Mouse (Mus musculus): Measurements from ENCODE around the gene A3galt2. TPM values are rescaled to one million over a fixed set of nuclear protein-coding genes. Genes with fewer than 3 reads are reported as not detected.

The A3galt2 gene
- polyA plus RNA-seq, 1 experiment, result not detected

DNA sequence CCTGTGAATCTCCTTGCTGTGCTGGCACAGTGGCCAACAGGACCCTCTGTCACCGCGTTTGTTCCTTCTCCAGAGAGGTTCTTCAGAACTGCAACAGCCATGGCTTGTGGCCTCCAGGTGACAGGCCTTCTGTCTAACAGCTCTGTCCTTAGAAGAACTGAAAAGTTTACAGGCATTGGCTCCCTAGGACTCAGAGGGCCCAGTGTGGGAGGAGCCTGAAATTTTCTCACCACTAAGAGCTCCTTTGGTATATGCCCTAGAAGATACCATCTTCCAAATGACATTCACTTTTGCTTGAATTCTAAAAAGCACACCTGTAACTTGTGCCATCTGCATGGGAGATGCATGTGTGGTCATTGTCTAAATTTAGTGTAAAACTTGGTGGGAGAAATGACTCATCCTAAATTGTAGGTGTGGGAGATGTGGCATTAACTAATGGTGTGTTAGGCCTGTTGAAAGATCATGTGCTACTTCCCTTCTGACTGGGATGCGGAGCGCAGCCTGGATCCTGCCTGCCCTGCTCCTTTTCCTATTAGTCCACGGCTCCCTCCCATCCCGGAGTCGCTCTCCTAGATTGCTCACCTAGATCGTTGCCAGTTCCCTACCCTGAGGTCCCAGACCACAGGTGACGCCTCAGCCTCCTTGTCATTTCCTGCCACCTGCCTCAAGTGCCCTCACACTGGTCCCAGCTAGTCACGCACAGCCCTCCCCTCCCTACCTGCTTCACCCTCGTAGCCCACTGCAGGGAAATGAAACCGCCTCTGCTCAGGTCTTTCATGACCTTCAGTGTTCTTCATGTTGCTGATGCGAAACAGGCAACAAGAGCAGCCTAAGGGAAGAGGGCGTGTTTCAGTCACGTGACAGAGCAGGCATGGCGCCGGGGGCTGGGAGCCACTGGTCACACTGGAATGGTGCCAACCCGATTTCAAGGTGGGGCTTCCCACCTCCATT, 20.2 kb upstream of the A3galt2 start:
- H3K9me3 ChIP-seq, result no peaks in the 10 kb centered on the region
- H3K4me3 ChIP-seq (replicated peaks), result peak overlapping the region; percentile 21
- peaks cover 80% of the 10 kb centered on the region for H3K36me3 ChIP-seq (replicated peaks; ENCODE audit: low read length)
- H3K4me1 ChIP-seq, result peaks cover 32% of the 10 kb centered on the region
- TF ChIP-seq FLI1 (IDR thresholded peaks at IDR 0.05; ENCODE audit: low read length), result no peak
- no peak for TF ChIP-seq GATA1 (IDR thresholded peaks at IDR 0.05; ENCODE audit: borderline replicate concordance, low read length)
- H3K27me3 ChIP-seq (replicated peaks), result no peaks in the 10 kb centered on the region

DNA sequence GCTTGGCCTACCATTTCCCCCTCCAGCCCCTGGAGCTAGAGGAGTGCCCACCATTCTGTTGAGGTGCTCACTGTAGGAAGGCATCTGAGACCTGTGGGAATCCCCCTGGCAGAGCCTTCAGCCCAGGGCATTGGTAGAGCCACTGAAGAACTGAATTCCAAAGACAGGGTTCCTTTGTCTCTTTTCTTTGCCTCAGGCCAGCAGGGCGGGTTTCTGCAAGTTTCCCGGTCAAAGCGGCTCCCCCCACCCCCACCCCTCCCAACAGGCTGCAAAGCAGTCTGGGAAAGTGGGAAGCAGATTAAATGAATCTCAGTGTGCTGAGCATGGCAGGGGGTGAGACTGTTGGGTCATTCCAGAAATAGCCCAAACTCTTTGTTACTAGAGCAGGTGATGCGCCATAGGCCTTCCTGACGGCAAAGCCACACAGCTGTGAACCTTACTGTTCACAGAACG, 18.0 kb upstream of the A3galt2 start:
- Histone ChIP-seq H3K4me1 (peaks cover 34% of the 10 kb centered on the region), H3K36me3 (replicated peaks; ENCODE audit: low read length) (peaks cover 82% of the 10 kb centered on the region), H3K27me3 (replicated peaks) (no peaks in the 10 kb centered on the region), H3K4me3 (replicated peaks) (no peak overlapping the region), H3K9me3 (no peaks in the 10 kb centered on the region)
- TF ChIP-seq FLI1 (IDR thresholded peaks at IDR 0.05; ENCODE audit: low read length), result no peak
- TF ChIP-seq GATA1 (IDR thresholded peaks at IDR 0.05; ENCODE audit: borderline replicate concordance, low read length), result no peak

DNA sequence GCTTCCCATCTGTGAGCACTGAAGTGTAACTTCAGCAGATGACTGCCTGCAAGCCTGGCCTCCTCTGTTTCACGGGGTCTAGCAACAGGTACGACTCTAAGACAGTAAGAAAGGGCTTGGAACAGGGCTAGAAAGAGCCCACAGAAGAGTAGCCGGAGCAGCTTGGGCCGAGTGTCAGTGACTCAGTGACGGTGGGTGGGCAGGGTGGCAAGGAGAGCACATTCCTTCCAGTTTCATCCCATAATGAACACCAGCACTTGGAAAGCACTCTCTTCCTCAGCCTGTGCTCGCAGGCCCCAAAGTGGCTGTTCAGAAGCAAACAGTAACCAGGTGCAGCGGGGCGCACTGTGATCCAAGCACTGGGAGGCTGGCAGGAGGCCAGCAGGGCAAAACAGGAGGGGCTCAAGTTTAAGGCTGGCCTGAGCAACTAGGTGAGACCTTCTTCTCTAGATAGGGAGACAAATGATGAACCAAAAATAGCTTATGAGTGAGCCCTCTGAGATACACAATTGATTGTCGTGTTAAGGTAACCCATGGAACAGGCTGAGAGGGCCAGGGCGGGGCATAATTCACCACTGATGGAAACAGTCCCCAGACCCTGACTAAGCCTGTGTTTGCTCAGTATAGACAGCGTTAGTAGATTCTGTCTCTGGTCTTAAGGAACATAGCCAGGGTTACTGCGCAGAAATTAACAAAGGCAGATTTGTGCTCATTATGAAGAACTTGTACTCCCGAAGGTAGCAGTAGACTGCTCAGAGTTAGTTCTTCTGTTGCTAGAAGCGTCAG, 17.1 kb upstream of the A3galt2 start:
- no peak overlapping the region for H3K4me3 ChIP-seq (replicated peaks)
- H3K36me3 ChIP-seq (replicated peaks; ENCODE audit: low read length), result peaks cover 87% of the 10 kb centered on the region
- no peaks in the 10 kb centered on the region for H3K27me3 ChIP-seq (replicated peaks)
- peaks cover 36% of the 10 kb centered on the region for H3K4me1 ChIP-seq
- TF ChIP-seq GATA1 (IDR thresholded peaks at IDR 0.05; ENCODE audit: borderline replicate concordance, low read length), result no peak
- no peak for TF ChIP-seq FLI1 (IDR thresholded peaks at IDR 0.05; ENCODE audit: low read length)
- no peaks in the 10 kb centered on the region for H3K9me3 ChIP-seq

DNA sequence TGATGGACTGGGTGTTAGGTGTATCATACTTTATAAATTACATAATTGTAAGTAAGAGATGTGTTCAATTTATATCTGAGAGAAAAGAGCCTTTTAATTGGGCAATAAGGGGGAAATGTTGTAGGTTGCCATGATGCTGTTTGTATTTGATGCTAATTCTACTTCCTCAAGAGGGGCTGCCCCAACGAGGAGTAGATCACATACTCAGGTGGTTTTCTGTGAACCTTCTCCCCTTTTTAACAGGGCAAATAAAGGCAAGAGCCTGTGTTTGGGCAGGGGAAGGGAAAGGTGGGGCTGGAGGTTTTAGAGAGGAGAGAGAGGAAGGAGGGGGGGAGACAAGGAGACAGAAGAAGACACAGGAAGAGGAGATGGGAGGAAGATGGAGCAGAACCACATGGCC, 14.3 kb upstream of the A3galt2 start:
- TF ChIP-seq GATA1 (IDR thresholded peaks at IDR 0.05; ENCODE audit: borderline replicate concordance, low read length), result no peak
- TF ChIP-seq FLI1 (IDR thresholded peaks at IDR 0.05; ENCODE audit: low read length), result no peak
- no peaks in the 10 kb centered on the region for H3K27me3 ChIP-seq (replicated peaks)
- H3K4me1 ChIP-seq, result peaks cover 14% of the 10 kb centered on the region; the same call in 1 of the 2 replicates
- H3K36me3 ChIP-seq (replicated peaks; ENCODE audit: low read length), result peaks cover 88% of the 10 kb centered on the region
- H3K9me3 ChIP-seq, result no peaks in the 10 kb centered on the region
- H3K4me3 ChIP-seq (replicated peaks), result no peak overlapping the region

DNA sequence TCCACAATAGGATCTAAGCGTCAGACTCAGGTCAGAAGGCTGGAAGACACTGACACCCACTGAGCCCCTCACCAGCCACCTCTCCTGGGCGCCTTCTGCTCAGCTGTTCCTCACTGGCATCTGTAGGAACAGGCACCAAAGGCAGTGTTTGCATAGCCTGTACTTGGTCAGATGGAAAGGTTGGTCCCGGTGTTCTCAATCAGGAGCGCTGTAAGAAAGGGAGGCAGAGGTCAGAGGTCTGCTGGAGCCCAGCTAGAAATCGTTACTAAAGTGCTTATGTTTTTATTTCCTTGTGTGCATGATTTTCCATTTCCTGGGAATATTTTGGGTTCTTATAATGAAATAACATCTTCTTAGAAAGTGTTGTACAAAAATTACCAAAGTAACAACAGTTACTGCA, 13.3 kb upstream of the A3galt2 start:
- H3K4me1 ChIP-seq, result peaks cover 10% of the 10 kb centered on the region
- H3K27me3 ChIP-seq (replicated peaks), result no peaks in the 10 kb centered on the region
- no peaks in the 10 kb centered on the region for H3K9me3 ChIP-seq
- peaks cover 88% of the 10 kb centered on the region for H3K36me3 ChIP-seq (replicated peaks; ENCODE audit: low read length)
- H3K4me3 ChIP-seq (replicated peaks), result no peak overlapping the region
- TF ChIP-seq GATA1 (IDR thresholded peaks at IDR 0.05; ENCODE audit: borderline replicate concordance, low read length), result no peak
- no peak for TF ChIP-seq FLI1 (IDR thresholded peaks at IDR 0.05; ENCODE audit: low read length)

DNA sequence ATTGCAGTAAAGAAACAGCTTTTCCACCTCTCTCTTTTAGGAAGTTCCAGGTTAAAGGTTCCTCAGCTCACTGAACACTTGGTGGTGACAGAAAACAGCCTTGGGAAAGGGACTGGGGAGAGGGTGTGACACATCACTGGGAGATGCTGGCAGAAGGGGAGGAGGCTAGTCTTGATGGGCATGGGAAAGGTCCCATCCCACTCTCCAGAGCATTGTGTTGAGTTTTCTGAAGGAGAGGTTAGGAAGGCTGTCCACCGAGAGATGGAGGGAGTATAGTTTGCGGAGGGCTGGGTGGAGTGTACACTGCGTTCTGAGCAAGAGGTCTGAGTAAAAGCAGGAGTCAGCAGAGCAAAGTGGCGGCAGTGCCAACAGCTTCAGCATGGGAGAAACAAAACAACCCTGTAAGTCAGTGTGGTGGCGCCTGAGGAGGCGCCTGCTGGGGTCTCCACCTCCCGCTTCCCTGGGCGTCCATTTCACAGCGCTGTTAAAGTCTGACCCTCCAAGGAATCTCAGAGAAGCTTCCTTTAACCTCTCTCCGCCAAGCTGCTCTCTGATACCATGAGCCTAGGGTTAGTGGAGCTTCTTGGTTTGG, 12.7 kb upstream of the A3galt2 start:
- TF ChIP-seq FLI1 (IDR thresholded peaks at IDR 0.05; ENCODE audit: low read length) (no peak), GATA1 (IDR thresholded peaks at IDR 0.05; ENCODE audit: borderline replicate concordance, low read length) (no peak)
- H3K9me3 ChIP-seq, result no peaks in the 10 kb centered on the region
- no peak overlapping the region for H3K4me3 ChIP-seq (replicated peaks)
- H3K27me3 ChIP-seq (replicated peaks), result no peaks in the 10 kb centered on the region
- H3K4me1 ChIP-seq, result peaks cover 10% of the 10 kb centered on the region
- H3K36me3 ChIP-seq (replicated peaks; ENCODE audit: low read length), result peaks cover 88% of the 10 kb centered on the region

DNA sequence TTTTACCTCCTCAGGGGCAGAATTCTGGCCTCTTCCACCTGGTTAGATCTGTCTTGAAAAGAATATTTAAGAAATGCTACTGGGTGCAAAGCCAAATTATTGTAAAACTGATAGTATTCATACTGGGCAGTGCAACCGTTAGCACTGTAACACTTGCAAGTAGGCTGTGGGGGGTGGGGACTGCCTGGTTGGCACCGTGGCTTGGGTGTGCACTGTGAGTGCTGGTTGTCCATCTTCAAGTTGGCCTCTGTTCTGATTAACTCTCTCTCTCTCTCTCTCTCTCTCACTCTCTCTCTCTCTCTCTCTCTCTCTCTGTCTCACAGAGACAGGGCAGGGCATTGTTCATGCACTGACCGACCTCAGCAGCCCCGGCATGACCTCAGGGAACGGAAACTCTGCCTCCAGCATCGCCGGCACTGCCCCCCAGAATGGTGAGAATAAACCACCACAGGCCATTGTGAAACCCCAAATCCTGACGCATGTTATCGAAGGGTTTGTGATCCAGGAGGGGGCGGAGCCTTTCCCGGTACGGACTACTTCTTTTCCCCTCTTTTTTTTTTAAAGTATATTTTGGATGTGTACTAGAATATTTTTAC, 12.0 kb upstream of the A3galt2 start:
- no peaks in the 10 kb centered on the region for H3K9me3 ChIP-seq
- peaks cover 10% of the 10 kb centered on the region for H3K4me1 ChIP-seq
- no peak overlapping the region for H3K4me3 ChIP-seq (replicated peaks)
- peaks cover 89% of the 10 kb centered on the region for H3K36me3 ChIP-seq (replicated peaks; ENCODE audit: low read length)
- TF ChIP-seq FLI1 (IDR thresholded peaks at IDR 0.05; ENCODE audit: low read length) (no peak), GATA1 (IDR thresholded peaks at IDR 0.05; ENCODE audit: borderline replicate concordance, low read length) (no peak)
- H3K27me3 ChIP-seq (replicated peaks), result no peaks in the 10 kb centered on the region

DNA sequence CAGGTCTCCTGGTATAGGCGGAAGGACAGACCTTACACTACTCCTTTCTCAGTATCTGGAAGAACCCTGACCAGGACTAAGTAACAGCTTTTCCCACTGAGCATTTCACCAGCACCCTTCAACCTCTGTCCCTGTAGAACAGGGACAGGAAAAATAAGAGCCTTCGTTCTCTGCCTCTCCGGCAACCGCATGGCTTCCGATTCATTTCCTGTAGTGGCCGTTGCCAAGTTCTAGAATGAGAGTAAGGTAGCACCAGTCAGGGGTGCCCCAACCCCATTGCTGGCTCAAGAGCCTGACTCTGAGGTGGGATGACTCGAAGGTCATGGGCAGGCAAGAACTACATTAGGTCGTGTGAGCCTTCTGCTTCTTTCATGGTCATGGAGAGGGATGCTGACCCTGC, 10.0 kb upstream of the A3galt2 start:
- H3K9me3 ChIP-seq, result no peaks in the 10 kb centered on the region
- peaks cover 10% of the 10 kb centered on the region for H3K4me1 ChIP-seq
- H3K27me3 ChIP-seq (replicated peaks), result no peaks in the 10 kb centered on the region
- no peak overlapping the region for H3K4me3 ChIP-seq (replicated peaks)
- no peak for TF ChIP-seq FLI1 (IDR thresholded peaks at IDR 0.05; ENCODE audit: low read length)
- no peak for TF ChIP-seq GATA1 (IDR thresholded peaks at IDR 0.05; ENCODE audit: borderline replicate concordance, low read length)
- H3K36me3 ChIP-seq (replicated peaks; ENCODE audit: low read length), result peaks cover 99% of the 10 kb centered on the region

DNA sequence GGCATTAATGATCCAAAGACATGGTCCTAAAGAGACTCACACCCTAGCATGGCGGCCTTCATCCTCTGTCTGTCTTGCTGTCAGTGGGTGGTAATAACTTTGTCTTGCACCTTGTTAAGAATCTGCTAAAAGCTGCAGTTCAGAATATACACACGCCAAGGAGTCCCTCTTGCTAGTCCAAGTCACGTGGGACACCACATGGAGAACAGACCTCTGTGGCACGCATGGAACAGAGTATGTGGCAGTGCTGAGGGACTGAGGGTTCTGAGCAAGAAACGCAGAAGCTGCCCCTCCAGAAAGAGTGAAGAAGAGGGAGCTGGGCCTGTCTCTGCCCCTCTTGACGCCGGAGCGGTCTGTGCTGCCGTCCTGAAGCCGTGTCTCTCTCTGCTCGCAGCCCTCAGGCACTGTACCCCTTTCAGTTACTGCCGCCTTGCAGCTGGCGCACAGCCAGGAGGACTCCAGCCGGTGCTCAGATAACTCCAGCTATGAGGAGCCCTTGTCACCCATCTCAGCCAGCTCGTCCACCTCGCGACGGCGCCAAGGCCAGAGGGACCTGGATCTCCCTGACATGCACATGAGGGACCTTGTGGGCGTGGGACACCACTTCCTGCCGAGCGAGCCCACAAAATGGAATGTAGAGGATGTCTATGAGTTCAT, 7.4 kb upstream of the A3galt2 start:
- Histone ChIP-seq H3K36me3 (replicated peaks; ENCODE audit: low read length) (peaks cover 100% of the 10 kb centered on the region), H3K9me3 (no peaks in the 10 kb centered on the region), H3K4me3 (replicated peaks) (no peak overlapping the region), H3K27me3 (replicated peaks) (no peaks in the 10 kb centered on the region), H3K4me1 (no peaks in the 10 kb centered on the region; the same call in 1 of the 2 replicates)
- TF ChIP-seq GATA1 (IDR thresholded peaks at IDR 0.05; ENCODE audit: borderline replicate concordance, low read length) (no peak), FLI1 (IDR thresholded peaks at IDR 0.05; ENCODE audit: low read length) (no peak)
